ENCODE assay signal across 16 mouse cellular contexts in genomic region chr13:46104971-46105370, GRCm38 (mm10).
"Had no signal": no experiment of that assay in that cellular context is flagged by ENCODE, and none has a peak within 500 bp of the region (broad histone marks: within the 10 kb centered on the region; RNA-seq: fewer than 3 reads in every experiment).

No protein-coding gene starts in this region.

- H3K27ac ChIP-seq: limb, embryonic 15.5 days; liver, embryonic 12.5 days; midbrain, embryonic 12.5 days; neural tube, embryonic 15.5 days; stomach, embryonic 15.5 days had no signal

- H3K4me3 ChIP-seq: limb, embryonic 15.5 days; liver, embryonic 12.5 days; midbrain, embryonic 12.5 days; myocyte; neural tube, embryonic 15.5 days; stomach, embryonic 15.5 days had no signal

- H3K9me3 ChIP-seq: limb, embryonic 15.5 days; liver, embryonic 12.5 days; midbrain, embryonic 12.5 days; neural tube, embryonic 15.5 days; stomach, embryonic 15.5 days had no signal

- H3K9ac ChIP-seq: limb, embryonic 15.5 days; liver, embryonic 12.5 days; lung, embryonic 14.5 days; midbrain, embryonic 12.5 days; neural tube, embryonic 15.5 days; stomach, embryonic 15.5 days had no signal

- ATAC-seq: liver, embryonic 12.5 days had no signal

- H3K36me3 ChIP-seq: limb, embryonic 15.5 days; liver, embryonic 12.5 days; midbrain, embryonic 12.5 days; neural tube, embryonic 15.5 days; stomach, embryonic 15.5 days had no signal

- H3K27me3 ChIP-seq: limb, embryonic 15.5 days; liver, embryonic 12.5 days; midbrain, embryonic 12.5 days; neural tube, embryonic 15.5 days; stomach, embryonic 15.5 days had no signal

- H3K4me2 ChIP-seq: limb, embryonic 15.5 days; liver, embryonic 12.5 days; lung, embryonic 14.5 days; midbrain, embryonic 12.5 days; neural tube, embryonic 15.5 days; stomach, embryonic 15.5 days had no signal

- DNase-seq: kidney, adult 11 months; kidney, postnatal 36 days; layer of hippocampus, adult 9-11 months; layer of hippocampus, postnatal 36 days; lung, embryonic 14.5 days; lung, postnatal 10 days; lung, postnatal 4 days; right cerebral cortex, postnatal 14 days; thymus, adult 2 months; thymus, postnatal 25 days had no signal

- H3K4me1 ChIP-seq: limb, embryonic 15.5 days; liver, embryonic 12.5 days; neural tube, embryonic 15.5 days; stomach, embryonic 15.5 days had no signal
